Mouse (Mus musculus) limb, embryonic 13.5 days (tissue): Measurements from ENCODE around the gene Trir. TPM values are rescaled to one million over a fixed set of nuclear protein-coding genes. Genes with fewer than 3 reads are reported as not detected.

Experiments used
- ATAC-seq: fragments of 200-750 bp; cut with Nextera tagmentation; 2 replicates; pipeline ENCODE4 v1.8.0; 2017; ENCODE audit warnings: low read depth, moderate number of reproducible peaks, moderate TSS enrichment; ENCODE audit not compliant: low FRiP score
- H3K27ac ChIP-seq: fragments of 300-500 bp; sonication (generic); 2 replicates; pipeline ENCODE4 v1.5.1; 2015; ENCODE audit warnings: inconsistent platforms, mild to moderate bottlenecking, moderate library complexity
- H3K27me3 ChIP-seq: fragments of 300-500 bp; sonication (generic); 2 replicates; pipeline ENCODE4 v1.6.1; 2015; ENCODE audit warnings: mild to moderate bottlenecking, inconsistent platforms
- H3K36me3 ChIP-seq: fragments of 300-500 bp; sonication (generic); 2 replicates; pipeline ENCODE4 v1.6.1; 2015; ENCODE audit warnings: inconsistent platforms, mild to moderate bottlenecking, moderate library complexity
- H3K4me1 ChIP-seq: fragments of 300-500 bp; sonication (generic); 2 replicates; pipeline ENCODE4 v1.6.1; 2015; ENCODE audit warnings: inconsistent platforms
- H3K4me2 ChIP-seq: fragments of 300-500 bp; sonication (generic); replicated peaks from 2 replicates; pipeline ENCODE4 v1.6.1; 2015; ENCODE audit warnings: inconsistent platforms, mild to moderate bottlenecking, moderate library complexity
- H3K4me3 ChIP-seq: fragments of 300-500 bp; sonication (generic); 2 replicates; pipeline ENCODE4 v1.5.1; 2015; ENCODE audit warnings: moderate library complexity, mild to moderate bottlenecking, inconsistent platforms
- H3K9ac ChIP-seq: fragments of 300-500 bp; sonication (generic); 2 replicates; pipeline ENCODE4 v1.6.1; 2015; ENCODE audit warnings: mild to moderate bottlenecking, inconsistent platforms
- H3K9me3 ChIP-seq: fragments of 300-500 bp; sonication (generic); 2 replicates; pipeline ENCODE4 v1.6.1; 2016; ENCODE audit warnings: inconsistent platforms
- WGBS: fragments of 180-500 bp; shearing (Covaris S2); methylation state at CpG from one replicate; pipeline ENCODE4 v1.1.7; 2015; 5-methylcytosine and 5-hydroxymethylcytosine counted together
- polyA plus RNA-seq: library from polyadenylated mRNA; unstranded; fragments of >200 nt; fragmentation: Nextera tagmentation; extraction: Ambion mirVana; gene quantifications from 2 replicates; pipeline ENCODE4 v1.2.1, GENCODE M21; 2015

Gene Trir
- polyA plus RNA-seq, 1 experiment from 2014 or later = 114 TPM

- Histone ChIP-seq H3K9me3 (no peaks in the 10 kb centered on the region), H3K27ac (no peak overlapping the region), H3K9ac (peak overlapping the region; percentile 48), H3K4me1 (peaks cover 15% of the 10 kb centered on the region; the same call in 1 of the 2 replicates), H3K4me2 (peak overlapping the region; percentile 36), H3K36me3 (peaks cover 15% of the 10 kb centered on the region), H3K4me3 (no peak overlapping the region), H3K27me3 (peaks cover 25% of the 10 kb centered on the region)
- peak; percentile 78 for ATAC-seq
- 8% methylated on average over 19 of the region's 19 CpGs for WGBS
These were observed 28.9 kb upstream of the Trir start for GRCm38 (mm10) chr8:84997649-84998295.

- 16% methylated on average over 25 of the region's 25 CpGs for WGBS
- Histone ChIP-seq H3K36me3 (peaks cover 3% of the 10 kb centered on the region; the same call in 1 of the 2 replicates), H3K4me3 (no peak overlapping the region), H3K27ac (no peak overlapping the region), H3K4me2 (no peak overlapping the region), H3K9me3 (no peaks in the 10 kb centered on the region), H3K4me1 (no peaks in the 10 kb centered on the region), H3K9ac (no peak overlapping the region), H3K27me3 (peaks cover 56% of the 10 kb centered on the region)
- ATAC-seq = no peak; the same call in 1 of the 2 replicates
These were observed 18.9 kb upstream of the Trir start for GRCm38 (mm10) chr8:85007686-85008085.

DNA sequence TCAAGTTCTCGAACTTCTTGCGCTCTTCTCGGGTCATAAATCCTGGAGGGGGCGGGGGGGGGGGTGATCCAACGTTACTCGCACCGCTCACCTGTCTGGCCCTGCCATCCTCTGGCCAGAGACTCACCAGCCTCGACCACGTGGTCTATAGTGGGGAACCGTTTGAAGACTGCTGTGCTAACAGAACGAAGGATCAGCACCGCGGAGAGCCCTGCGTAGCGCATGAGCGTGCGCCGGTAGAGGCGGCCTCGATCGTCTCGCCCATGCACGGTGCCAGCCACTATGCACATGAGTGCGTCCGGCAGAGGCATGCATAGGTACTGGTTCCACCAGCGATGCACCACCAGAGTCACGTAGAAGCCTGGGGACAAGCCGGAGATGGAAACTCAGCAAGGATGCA lies 15.4 kb upstream of the Trir start:
- Histone ChIP-seq H3K27ac (no peak overlapping the region), H3K9ac (no peak overlapping the region; the same call in 1 of the 2 replicates), H3K27me3 (peaks cover 80% of the 10 kb centered on the region), H3K4me3 (no peak overlapping the region), H3K4me1 (peaks cover 5% of the 10 kb centered on the region), H3K36me3 (no peaks in the 10 kb centered on the region), H3K4me2 (no peak overlapping the region), H3K9me3 (no peaks in the 10 kb centered on the region)
- 12% methylated on average over 28 of the region's 28 CpGs for WGBS
- no peak for ATAC-seq

GRCm38 (mm10) chr8:85013230-85013840 lies 13.3 kb upstream of the Trir start:
- WGBS = 6% methylated on average over 25 of the region's 26 CpGs
- Histone ChIP-seq H3K4me1 (peaks cover 5% of the 10 kb centered on the region), H3K36me3 (peaks cover 14% of the 10 kb centered on the region), H3K27me3 (peaks cover 62% of the 10 kb centered on the region), H3K4me2 (peak overlapping the region; percentile 63), H3K9ac (peak overlapping the region; percentile 48; the same call in 1 of the 2 replicates), H3K27ac (no peak overlapping the region), H3K4me3 (peak overlapping the region; percentile 30), H3K9me3 (no peaks in the 10 kb centered on the region)
- no peak for ATAC-seq

DNA sequence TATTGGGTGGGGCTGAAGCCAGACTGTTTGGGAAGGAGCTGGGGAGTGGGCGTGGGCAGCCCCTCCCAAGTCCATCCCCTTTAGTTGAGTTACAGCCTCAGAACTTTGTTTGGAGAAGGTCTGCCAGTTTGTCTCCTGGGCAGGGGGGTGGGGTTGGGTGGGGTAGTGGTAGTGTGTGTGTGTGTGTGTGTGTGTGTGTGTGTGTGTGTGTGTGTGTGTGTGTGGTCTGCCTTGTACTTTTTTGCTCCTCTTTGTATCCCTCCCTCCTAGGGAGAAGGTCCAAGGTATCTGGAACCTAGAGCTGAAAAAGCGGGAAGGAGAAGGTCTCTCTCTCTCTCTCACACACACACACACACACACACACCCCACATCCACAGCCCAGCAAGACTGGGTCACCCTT lies 12.2 kb upstream of the Trir start, which contains the start of gene Best2:
Gene Best2 (minus strand): TSS at position 101 of the 400 bp plus-strand sequence.
- Histone ChIP-seq H3K27ac (no peak within 1 kb of the TSS), H3K9me3 (no peaks in the 10 kb centered on the region), H3K4me1 (peaks cover 5% of the 10 kb centered on the region), H3K27me3 (peaks cover 51% of the 10 kb centered on the region), H3K36me3 (peaks cover 25% of the 10 kb centered on the region), H3K4me3 (peak within 1 kb of the TSS; percentile 30), H3K4me2 (peak within 1 kb of the TSS; percentile 63), H3K9ac (peak within 1 kb of the TSS; percentile 48; the same call in 1 of the 2 replicates)
- 51% methylated on average over 2 of the region's 2 CpGs for WGBS
- no peak for ATAC-seq

DNA sequence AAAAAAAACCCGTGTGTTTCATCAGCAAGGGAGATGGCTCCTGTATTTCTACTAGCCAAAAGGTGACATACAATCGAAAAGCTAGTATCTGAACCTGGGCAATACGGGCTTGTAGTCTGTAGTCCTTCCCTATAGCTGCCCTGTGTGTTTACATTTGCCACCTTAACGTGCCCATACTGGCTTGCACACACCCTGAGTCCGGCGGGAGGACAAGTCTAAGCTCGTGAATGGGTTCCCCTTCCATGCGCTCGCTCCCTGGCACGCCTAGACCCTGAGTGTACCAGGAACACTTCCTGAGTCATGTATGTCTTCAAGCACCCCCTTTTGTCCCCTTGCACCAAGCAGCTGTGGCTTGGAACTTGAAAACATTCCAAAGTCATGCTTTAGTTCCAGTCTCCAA lies 9.9 kb upstream of the Trir start:
- H3K4me2 ChIP-seq = no peak overlapping the region
- no peak overlapping the region for H3K27ac ChIP-seq
- H3K4me1 ChIP-seq = peaks cover 5% of the 10 kb centered on the region
- no peak overlapping the region for H3K9ac ChIP-seq
- ATAC-seq = no peak
- H3K4me3 ChIP-seq = no peak overlapping the region
- H3K9me3 ChIP-seq = no peaks in the 10 kb centered on the region
- 67% methylated on average over 10 of the region's 10 CpGs for WGBS
- H3K36me3 ChIP-seq = peaks cover 47% of the 10 kb centered on the region
- peaks cover 33% of the 10 kb centered on the region for H3K27me3 ChIP-seq

DNA sequence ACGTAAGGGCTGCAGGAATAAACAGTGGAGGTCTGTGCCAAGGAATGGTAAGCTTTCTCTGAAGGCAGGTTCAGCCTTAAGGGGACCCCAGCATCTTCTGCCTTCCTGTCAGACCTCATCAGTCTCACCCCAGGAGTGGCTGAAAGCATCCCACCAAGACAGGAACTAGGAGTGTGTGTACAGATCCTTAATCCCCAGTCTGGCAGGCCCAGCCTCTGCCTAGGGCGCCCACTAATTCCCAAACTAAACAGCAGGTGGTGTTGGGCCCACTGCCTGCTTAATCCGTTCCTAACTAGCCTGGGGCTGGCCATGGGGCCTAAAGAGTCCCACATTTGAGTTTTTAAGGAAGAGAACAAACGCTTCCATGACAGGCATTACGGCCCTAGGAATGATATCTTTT lies 9.4 kb upstream of the Trir start:
- Histone ChIP-seq H3K9ac (no peak overlapping the region), H3K36me3 (peaks cover 52% of the 10 kb centered on the region), H3K4me3 (no peak overlapping the region), H3K27ac (no peak overlapping the region), H3K4me2 (no peak overlapping the region), H3K27me3 (peaks cover 29% of the 10 kb centered on the region), H3K4me1 (peaks cover 5% of the 10 kb centered on the region), H3K9me3 (no peaks in the 10 kb centered on the region)
- ATAC-seq = no peak
- 57% methylated on average over 5 of the region's 5 CpGs for WGBS

GRCm38 (mm10) chr8:85021514-85022055 lies 5.0 kb upstream of the Trir start:
- H3K4me1 ChIP-seq = peaks cover 18% of the 10 kb centered on the region
- no peak overlapping the region for H3K9ac ChIP-seq
- H3K27ac ChIP-seq = no peak overlapping the region
- no peaks in the 10 kb centered on the region for H3K27me3 ChIP-seq
- ATAC-seq = no peak
- H3K4me2 ChIP-seq = no peak overlapping the region
- peaks cover 70% of the 10 kb centered on the region for H3K36me3 ChIP-seq
- H3K9me3 ChIP-seq = no peaks in the 10 kb centered on the region
- 95% methylated on average over 3 of the region's 3 CpGs for WGBS
- H3K4me3 ChIP-seq = no peak overlapping the region

- Histone ChIP-seq H3K9me3 (no peaks in the 10 kb centered on the region), H3K36me3 (peaks cover 51% of the 10 kb centered on the region), H3K4me3 (peak overlapping the region; percentile 99), H3K27ac (no peak overlapping the region), H3K27me3 (no peaks in the 10 kb centered on the region), H3K9ac (no peak overlapping the region), H3K4me2 (peak overlapping the region; percentile 94), H3K4me1 (peaks cover 29% of the 10 kb centered on the region)
- ATAC-seq = no peak
- WGBS = 95% methylated on average over 3 of the region's 3 CpGs
These were observed 2.8 kb upstream of the Trir start for GRCm38 (mm10) chr8:85023846-85024245.

- H3K9ac ChIP-seq = peak within 1 kb of the TSS; percentile 78
- H3K4me1 ChIP-seq = peaks cover 33% of the 10 kb centered on the region
- peak; percentile 93 for ATAC-seq
- peak within 1 kb of the TSS; percentile 72 for H3K27ac ChIP-seq
- peak within 1 kb of the TSS; percentile 99 for H3K4me3 ChIP-seq
- H3K9me3 ChIP-seq = no peaks in the 10 kb centered on the region
- WGBS = 5% methylated on average over 30 of the region's 30 CpGs
- H3K27me3 ChIP-seq = no peaks in the 10 kb centered on the region
- H3K36me3 ChIP-seq = peaks cover 49% of the 10 kb centered on the region
- H3K4me2 ChIP-seq = peak within 1 kb of the TSS; percentile 94
These were observed 1.3 kb upstream of the Trir start, which contains the start of gene Asna1 for GRCm38 (mm10) chr8:85025098-85025932. Gene Asna1 (minus strand): TSS chr8:85025281.

GRCm38 (mm10) chr8:85027516-85027855 lies 863 bp downstream of the Trir start:
- peaks cover 49% of the 10 kb centered on the region for H3K36me3 ChIP-seq
- H3K9me3 ChIP-seq = no peaks in the 10 kb centered on the region
- H3K27me3 ChIP-seq = no peaks in the 10 kb centered on the region
- peak overlapping the region; percentile 94 for H3K4me2 ChIP-seq
- ATAC-seq = no peak
- H3K27ac ChIP-seq = peak overlapping the region; percentile 92
- peak overlapping the region; percentile 99 for H3K4me3 ChIP-seq
- peak overlapping the region; percentile 99 for H3K9ac ChIP-seq
- under 1% methylated on average over 13 of the region's 13 CpGs for WGBS
- peaks cover 33% of the 10 kb centered on the region for H3K4me1 ChIP-seq

GRCm38 (mm10) chr8:85027922-85028321 lies 1.3 kb downstream of the Trir start:
- ATAC-seq = no peak
- H3K9me3 ChIP-seq = no peaks in the 10 kb centered on the region
- peak overlapping the region; percentile 99 for H3K4me3 ChIP-seq
- H3K9ac ChIP-seq = peak overlapping the region; percentile 99
- peak overlapping the region; percentile 94 for H3K4me2 ChIP-seq
- no peaks in the 10 kb centered on the region for H3K27me3 ChIP-seq
- H3K27ac ChIP-seq = no peak overlapping the region
- peaks cover 33% of the 10 kb centered on the region for H3K4me1 ChIP-seq
- 39% methylated on average over 2 of the region's 2 CpGs for WGBS
- H3K36me3 ChIP-seq = peaks cover 49% of the 10 kb centered on the region
